Mouse (Mus musculus): ENCODE data around the gene 2010111I01Rik.

The 2010111I01Rik gene

DNA sequence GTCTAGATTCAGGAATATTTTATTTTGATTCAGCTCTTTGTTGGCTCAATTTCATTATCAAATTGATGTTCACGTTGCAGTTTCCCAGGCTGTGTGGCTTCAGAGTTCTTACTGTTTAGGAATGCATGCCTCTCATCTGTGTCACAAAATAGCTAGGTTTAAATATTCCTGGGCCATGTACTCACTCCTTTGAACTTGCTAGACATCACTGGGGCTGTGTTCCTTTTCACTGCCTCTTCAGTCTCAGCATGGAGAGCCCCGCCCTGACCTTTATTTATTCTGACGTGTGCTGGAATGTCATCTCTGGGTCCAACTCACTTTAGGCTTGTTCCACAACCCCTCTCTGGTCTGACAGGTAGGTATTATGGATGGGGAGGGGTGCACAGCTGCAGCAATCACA lies 228.7 kb downstream of the 2010111I01Rik start:
- peak; percentile 44 for DNase-seq (ENCODE audit: low read depth, low spot score)

DNA sequence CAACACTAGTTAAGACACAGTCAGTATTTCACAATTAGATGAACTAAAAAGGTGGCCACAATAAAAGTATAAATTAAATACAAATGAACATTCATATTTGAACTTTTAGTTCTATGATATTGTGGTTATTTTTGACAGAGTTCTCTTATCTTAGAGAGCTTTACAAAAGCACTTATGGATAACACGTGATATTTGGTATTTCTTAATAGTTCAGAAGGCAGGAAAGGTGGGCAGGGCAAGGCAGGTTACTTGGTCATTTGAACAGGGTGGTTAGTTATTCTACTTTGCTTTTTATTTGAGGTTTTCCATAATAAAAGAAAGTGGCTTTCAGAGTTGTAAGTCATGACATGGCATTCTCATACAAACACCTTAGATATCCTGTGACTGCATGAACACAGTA lies 233.3 kb downstream of the 2010111I01Rik start:
- no peak for DNase-seq (ENCODE audit: low read depth, low spot score)

DNA sequence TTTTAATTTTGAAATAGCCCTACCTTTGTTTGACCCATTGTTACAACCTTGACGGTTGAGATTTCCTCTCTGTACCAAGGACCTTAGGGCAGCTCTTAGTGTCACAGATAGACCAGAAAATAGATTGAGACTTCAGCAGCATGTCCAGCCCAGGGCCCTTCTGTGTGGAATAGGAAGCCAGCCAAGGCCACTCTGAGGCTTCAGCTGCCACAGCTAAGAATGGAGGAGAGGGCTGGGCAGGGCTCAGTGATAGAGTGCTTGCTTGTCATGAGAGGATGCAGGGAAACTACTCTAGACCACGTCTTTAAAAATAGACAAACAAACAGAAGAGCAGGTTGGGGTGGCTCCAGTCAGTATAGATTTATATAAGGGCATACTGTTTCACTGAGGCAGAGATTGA lies 234.9 kb downstream of the 2010111I01Rik start:
- no peak for DNase-seq (ENCODE audit: low read depth, low spot score)

DNA sequence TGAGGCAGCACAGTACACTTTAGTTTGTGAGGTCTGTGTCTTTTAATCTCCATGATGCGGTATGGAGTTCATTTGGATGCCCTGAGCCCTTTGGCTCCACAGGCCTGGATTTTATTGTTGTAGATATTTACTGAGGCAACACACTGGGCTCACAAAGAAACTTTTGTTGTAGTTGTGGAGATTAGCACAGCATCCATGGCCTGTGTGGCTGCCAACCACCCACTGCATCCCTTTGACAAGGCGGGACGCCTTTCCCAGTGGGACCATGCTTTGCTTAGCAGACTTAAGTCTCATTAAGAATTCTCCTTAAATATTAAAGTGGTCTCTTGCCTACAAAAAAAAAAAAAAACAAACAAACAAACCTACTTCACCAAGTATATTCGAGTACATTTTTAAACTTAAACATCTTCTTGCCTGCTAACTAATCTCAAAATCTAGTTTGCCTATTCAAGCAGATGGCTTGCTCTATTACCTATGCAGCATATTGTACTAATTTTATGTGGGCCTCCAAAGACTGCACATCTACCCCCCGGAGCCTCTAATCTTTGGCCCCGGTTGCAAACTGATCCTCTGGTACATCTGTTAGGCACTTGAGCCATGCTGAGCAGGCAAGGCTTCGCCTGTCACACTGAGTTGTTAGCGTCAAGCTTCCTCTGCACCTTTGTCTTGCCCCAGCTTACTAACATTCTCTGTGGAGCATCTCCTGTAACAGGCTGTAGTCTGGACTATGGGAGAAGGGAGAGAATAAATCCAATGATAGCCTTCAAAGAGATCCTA lies 239.0 kb downstream of the 2010111I01Rik start:
- DNase-seq (ENCODE audit: low read depth, low spot score) = no peak

DNA sequence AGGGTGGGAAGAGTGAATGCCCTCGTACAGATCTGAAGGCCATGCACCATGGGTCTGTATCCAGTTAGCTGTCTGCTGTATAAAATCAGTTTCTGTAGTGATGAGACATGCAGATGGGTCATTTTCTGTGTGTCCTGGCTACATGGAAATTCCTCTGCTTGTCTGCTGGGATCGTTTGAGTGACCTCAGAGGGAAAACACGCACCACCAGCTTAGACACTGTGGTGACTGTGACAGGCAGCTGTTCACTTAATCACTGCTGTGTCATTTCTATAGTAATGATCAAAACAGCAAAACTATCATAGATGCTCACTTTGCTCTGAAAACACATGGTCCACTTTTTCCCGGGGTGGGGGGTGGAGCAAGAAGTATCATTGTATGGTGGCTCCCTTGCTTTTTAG lies 241.1 kb downstream of the 2010111I01Rik start:
- DNase-seq (ENCODE audit: low read depth, low spot score) = no peak

DNA sequence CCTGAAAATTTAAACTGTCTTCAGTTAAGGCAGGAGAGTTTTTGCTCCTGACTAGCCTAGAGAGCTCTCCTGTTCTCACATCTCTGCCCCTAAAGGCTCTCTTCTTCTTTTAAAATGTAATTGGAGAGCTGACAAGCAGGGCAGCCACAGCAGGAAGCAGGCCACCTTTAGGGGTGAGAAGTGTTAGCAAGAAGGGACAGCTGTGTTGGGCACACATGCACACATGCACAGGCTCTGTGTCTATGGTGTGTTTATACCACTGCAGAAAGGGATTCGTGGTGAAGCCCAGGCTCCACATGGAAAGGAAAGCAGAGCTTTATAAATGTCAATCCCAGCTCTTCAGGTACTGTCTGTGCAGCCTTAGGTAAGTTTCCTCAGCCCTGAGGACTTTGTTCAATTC lies 241.7 kb downstream of the 2010111I01Rik start:
- no peak for DNase-seq (ENCODE audit: low read depth, low spot score)

DNA sequence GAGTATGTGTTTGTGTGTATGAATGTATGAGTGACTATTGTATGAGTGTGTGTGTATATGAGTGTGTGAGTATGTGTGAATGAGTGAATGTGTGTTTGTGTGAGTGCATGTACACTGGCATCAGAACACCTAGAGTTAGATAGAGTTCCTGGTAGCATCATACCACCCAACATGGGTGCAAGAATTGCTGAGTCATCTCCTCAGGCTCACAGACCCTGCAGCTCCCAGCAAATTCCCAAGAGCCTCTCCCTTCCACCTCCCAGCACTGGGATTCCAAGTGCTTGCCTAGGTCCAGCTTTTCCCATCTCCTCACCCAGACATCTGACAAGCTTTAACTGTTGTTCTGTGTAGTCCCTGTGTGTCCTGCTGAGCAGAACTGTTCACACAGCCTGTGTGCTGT lies 251.8 kb downstream of the 2010111I01Rik start:
- DNase-seq (ENCODE audit: low read depth, low spot score) = peak; percentile 65

GRCm38 (mm10) chr13:63223026-63223770 lies 258.5 kb downstream of the 2010111I01Rik start:
- no peak for DNase-seq (ENCODE audit: low read depth, low spot score)

- DNase-seq (ENCODE audit: low read depth, low spot score) = no peak
These were observed 261.3 kb downstream of the 2010111I01Rik start for GRCm38 (mm10) chr13:63225796-63226583.

DNA sequence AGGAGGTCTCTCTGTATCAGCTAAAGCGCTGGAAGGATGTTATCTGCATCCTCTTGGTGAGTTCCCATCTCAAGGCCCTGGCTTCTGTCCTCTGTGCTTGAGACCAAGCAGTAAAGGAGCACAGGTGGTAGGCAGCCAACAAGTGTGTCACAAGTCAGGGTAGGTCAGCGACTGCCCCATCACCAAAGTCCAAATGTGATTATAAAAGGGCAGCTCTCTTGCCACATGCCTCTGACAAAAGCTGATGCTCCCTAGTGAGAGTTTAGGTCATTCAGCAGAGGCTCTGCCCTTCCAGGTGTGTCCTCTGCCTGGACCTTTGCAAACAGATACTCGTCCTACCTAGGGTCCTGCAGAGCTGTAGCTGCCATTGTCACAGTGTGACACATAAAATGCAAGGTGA lies 263.1 kb downstream of the 2010111I01Rik start:
- no peak for DNase-seq (ENCODE audit: low read depth, low spot score)

GRCm38 (mm10) chr13:63230955-63231701 lies 266.4 kb downstream of the 2010111I01Rik start:
- no peak for DNase-seq (ENCODE audit: low read depth, low spot score)

- peak; percentile 38 for DNase-seq (ENCODE audit: low read depth, low spot score)
These were observed 267.0 kb downstream of the 2010111I01Rik start for GRCm38 (mm10) chr13:63231702-63232070.

- no peak for DNase-seq (ENCODE audit: low read depth, low spot score)
These were observed 267.9 kb downstream of the 2010111I01Rik start for GRCm38 (mm10) chr13:63232558-63232957.

DNA sequence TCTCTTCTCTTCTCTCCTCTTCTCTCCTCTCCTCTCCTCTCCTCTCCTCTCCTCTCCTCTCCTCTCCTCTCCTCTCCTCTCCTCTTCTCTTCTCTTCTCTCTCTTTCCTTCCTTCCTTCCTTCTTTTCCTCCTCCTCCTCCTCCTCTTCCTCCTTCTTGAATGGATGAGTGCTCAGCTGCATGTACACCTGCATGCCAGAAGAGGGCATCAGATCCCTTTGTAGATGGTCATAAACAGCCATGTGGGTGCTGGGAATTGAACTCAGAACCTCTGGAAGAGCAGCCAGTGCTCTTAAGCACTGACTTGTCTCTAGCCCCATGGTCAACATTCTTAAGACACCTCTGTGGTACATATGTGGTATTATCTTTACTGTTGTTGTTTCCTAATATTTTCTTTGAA lies 269.8 kb downstream of the 2010111I01Rik start:
- peak; percentile 43 for DNase-seq (ENCODE audit: low read depth, low spot score)

DNA sequence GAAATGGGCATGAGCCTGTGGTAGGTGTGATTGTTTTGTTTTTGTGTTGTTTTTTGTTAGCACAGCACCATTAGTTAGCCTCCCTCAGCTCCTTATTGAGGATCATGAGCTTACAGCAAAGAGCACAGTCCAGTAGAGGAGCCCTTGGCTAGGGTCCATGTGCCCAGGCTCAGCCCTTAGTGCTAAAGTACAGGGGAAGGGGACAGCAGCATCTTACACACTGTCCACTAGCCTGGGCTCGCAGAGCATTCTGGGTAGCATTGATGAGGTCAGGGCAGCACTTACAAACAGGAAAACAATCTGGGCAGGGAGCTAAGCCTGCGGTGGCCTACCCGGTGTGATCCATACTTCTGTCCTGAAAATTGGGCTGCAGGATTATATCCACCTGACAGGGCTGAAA lies 270.9 kb downstream of the 2010111I01Rik start:
- DNase-seq (ENCODE audit: low read depth, low spot score) = no peak

GRCm38 (mm10) chr13:63236159-63236893 lies 271.6 kb downstream of the 2010111I01Rik start:
- no peak for DNase-seq (ENCODE audit: low read depth, low spot score)

GRCm38 (mm10) chr13:63238045-63238444 lies 273.4 kb downstream of the 2010111I01Rik start:
- no peak for DNase-seq (ENCODE audit: low read depth, low spot score)

DNA sequence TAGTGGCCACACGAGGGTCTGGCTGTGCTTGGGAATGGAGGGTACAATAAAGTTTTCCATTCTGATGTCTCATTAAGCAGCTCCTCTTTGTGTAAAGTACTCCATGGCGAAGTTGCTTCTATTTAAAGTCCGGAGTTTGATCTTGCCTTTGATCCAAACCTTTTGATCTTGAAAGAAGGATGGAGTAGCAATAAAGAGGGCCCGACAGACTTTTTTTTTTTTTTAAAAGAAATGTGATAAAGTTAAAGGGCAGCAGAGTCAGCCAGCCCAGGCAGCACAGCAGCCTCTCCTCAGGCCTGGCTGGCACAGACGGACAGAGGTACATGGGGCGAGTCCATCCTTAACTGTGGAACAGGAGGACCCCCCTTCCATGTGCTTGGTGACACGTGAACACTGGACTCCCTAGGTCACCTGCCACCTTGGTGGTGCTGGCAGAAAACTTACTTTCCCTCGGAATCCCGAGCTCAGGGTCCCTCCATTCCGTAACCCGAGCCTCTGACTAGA lies 274.7 kb downstream of the 2010111I01Rik start:
- no peak for DNase-seq (ENCODE audit: low read depth, low spot score)

DNA sequence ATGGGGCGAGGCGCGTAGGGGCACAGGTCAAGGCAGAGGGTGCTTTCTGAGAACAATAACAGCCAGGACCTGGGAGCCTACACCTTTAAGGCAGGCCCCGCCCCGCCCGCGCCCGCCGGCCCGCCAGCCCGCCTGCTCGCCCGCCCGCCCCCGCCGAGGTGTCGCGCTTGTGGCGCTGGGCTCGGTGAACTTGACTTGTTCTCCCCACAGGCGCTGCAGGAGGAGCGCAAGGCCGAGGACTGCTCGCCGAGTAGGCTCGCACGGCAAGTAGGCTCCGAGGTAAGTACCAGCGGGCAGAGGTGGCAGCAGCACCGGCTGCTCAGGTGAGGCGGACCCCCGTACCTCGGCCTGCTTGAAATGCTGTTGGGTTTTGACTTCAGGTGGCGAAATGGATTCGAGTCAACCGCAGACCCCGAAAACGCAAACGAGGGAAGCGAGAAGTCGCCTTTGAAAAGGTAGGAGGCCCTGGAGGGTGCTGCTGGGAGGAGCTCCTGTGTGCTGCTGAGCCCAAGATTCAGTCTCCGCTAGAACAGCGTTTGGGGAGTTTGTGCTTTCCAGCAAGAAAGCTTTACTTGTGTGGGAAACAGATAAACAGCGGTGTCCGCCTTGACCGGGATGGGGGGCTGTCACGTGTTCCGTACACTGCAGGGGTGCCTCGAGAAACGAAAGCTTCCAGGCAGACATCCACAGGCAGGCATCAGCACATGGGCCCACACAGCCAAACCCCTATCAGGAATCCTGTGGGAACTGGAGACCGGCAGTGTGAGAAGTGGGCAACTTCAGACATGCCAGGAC lies 275.4 kb downstream of the 2010111I01Rik start:
- peak; percentile 80 for DNase-seq (ENCODE audit: low read depth, low spot score)

DNA sequence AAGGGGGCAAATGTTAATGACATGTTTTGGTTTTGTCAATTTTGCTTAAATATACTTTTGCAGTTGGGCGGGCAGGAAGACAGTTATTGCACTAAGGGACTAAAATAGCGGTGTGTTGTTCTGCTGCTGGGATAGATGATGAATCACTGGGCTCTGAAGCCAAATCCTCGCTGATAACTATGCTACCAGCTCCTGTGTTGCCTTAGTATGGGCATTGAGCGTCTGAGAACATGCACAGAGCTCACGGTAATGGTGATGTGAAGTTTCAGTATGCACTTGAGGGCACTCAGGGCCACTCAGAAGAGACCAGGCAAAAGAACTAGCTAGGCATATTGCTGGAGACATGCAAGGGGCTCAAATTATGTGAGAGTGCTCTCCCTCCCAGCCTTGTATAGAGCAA lies 276.1 kb downstream of the 2010111I01Rik start:
- no peak for DNase-seq (ENCODE audit: low read depth, low spot score)
